Comparison of ENCODE assay signal across 9 mouse cellular contexts in the genomic region with DNA sequence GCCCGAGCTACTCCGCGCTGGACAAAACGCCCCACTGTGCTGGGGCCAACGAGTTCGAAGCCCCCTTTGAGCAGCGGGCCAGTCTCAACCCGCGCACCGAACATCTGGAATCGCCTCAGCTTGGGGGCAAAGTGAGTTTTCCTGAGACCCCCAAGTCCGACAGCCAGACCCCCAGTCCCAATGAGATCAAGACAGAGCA. TPM values are rescaled to one million over a fixed set of nuclear protein-coding genes. Genes with fewer than 3 reads are reported as not detected.
A peak's percentile ranks its signal among the peaks of the same experiment; 100 is the strongest.
DNase-seq lines count a peak whose midpoint lies in the region; ATAC-seq and TF ChIP-seq lines count a peak whose summit lies in the region.
"Had no signal": no experiment of that assay in that cellular context is flagged by ENCODE, and none has a peak within 500 bp of the region (broad histone marks: within the 10 kb centered on the region; RNA-seq: fewer than 3 reads in every experiment).

A gene (plus strand): TSS at position 132 of the 199 bp plus-strand sequence.

- H3K9ac ChIP-seq in heart, embryonic 15.5 days, result no peak within 1 kb of the TSS
- H3K9ac ChIP-seq in intestine, embryonic 16.5 days (ENCODE audit: low read depth, low read length), result no peak within 1 kb of the TSS
- H3K9ac ChIP-seq in stomach, postnatal 0 days (ENCODE audit: low read length), result no peak within 1 kb of the TSS

- H3K9me3 ChIP-seq in heart, embryonic 15.5 days (replicated peaks), result no peaks in the 10 kb centered on the region
- H3K9me3 ChIP-seq in intestine, embryonic 16.5 days (ENCODE audit: control insufficient read depth, low read length), result no peaks in the 10 kb centered on the region
- no peaks in the 10 kb centered on the region for H3K9me3 ChIP-seq in stomach, postnatal 0 days (ENCODE audit: control insufficient read depth, low read length)

- DNase-seq in heart, adult 8-10 months (ENCODE audit: low spot score), result no peak
- DNase-seq in testis, postnatal 14 days (ENCODE audit: low spot score), result no peak
- DNase-seq in stomach, postnatal 0 days (ENCODE audit: low spot score), result no peak
- DNase-seq in cerebellum, postnatal 14 days, result no peak
- DNase-seq: adrenal gland, postnatal 36 days had no signal

- WGBS in heart, embryonic 15.5 days, result 5% methylated on average over 12 of the region's 12 CpGs
- 3% methylated on average over 12 of the region's 12 CpGs for WGBS in intestine, embryonic 16.5 days
- 8% methylated on average over 12 of the region's 12 CpGs for WGBS in stomach, postnatal 0 days

- H3K27me3 ChIP-seq in heart, embryonic 15.5 days, result peaks cover 99% of the 10 kb centered on the region
- H3K27me3 ChIP-seq in testis, adult 2 months (ENCODE audit: control insufficient read depth, insufficient read depth, low read length), result peaks cover 11% of the 10 kb centered on the region
- peaks cover 88% of the 10 kb centered on the region for H3K27me3 ChIP-seq in intestine, embryonic 16.5 days (replicated peaks; ENCODE audit: control insufficient read depth, insufficient read depth, low read length)
- H3K27me3 ChIP-seq in stomach, postnatal 0 days (ENCODE audit: control insufficient read depth, insufficient read depth, low read length), result peaks cover 50% of the 10 kb centered on the region

- ATAC-seq in heart, embryonic 15.5 days (replicated peaks; ENCODE audit: insufficient number of reproducible peaks, insufficient read depth, low FRiP score, low read depth), result no peak
- no peak for ATAC-seq in intestine, embryonic 16.5 days
- ATAC-seq in stomach, postnatal 0 days (ENCODE audit: low FRiP score, low TSS enrichment), result no peak
- no peak for ATAC-seq in cerebellum, adult (ENCODE audit: insufficient number of reproducible peaks, low FRiP score, low TSS enrichment)

- peak within 1 kb of the TSS; percentile 33 for H3K4me2 ChIP-seq in heart, embryonic 15.5 days
- peak within 1 kb of the TSS; percentile 31; the same call in 1 of the 2 replicates for H3K4me2 ChIP-seq in intestine, embryonic 16.5 days (ENCODE audit: low read depth, low read length)
- peak within 1 kb of the TSS; percentile 37 for H3K4me2 ChIP-seq in stomach, postnatal 0 days (replicated peaks; ENCODE audit: low read depth)

- no peak for TF ChIP-seq CTCF in testis, adult 2 months (IDR thresholded peaks at IDR 0.05; ENCODE audit: control insufficient read depth, insufficient read depth, insufficient replicate concordance, low read depth, low read length)
- no peak for TF ChIP-seq CTCF in stomach, postnatal 0 days (IDR thresholded peaks at IDR 0.05; ENCODE audit: low read depth)

- H3K4me3 ChIP-seq in heart, embryonic 15.5 days, result peak within 1 kb of the TSS; percentile 13; the same call in 1 of the 2 replicates
- peak within 1 kb of the TSS; percentile 41 for H3K4me3 ChIP-seq in testis, adult 2 months (ENCODE audit: control insufficient read depth, low read depth, low read length)
- peak within 1 kb of the TSS; percentile 31 for H3K4me3 ChIP-seq in intestine, embryonic 16.5 days (ENCODE audit: low read length)
- peak within 1 kb of the TSS; percentile 21 for H3K4me3 ChIP-seq in stomach, postnatal 0 days (ENCODE audit: low read depth, low read length)

- H3K27ac ChIP-seq in heart, embryonic 15.5 days, result no peak within 1 kb of the TSS
- H3K27ac ChIP-seq in testis, adult 2 months (ENCODE audit: control insufficient read depth, insufficient read depth, low read depth, low read length), result no peak within 1 kb of the TSS
- H3K27ac ChIP-seq in intestine, embryonic 16.5 days (ENCODE audit: low read length), result no peak within 1 kb of the TSS
- no peak within 1 kb of the TSS for H3K27ac ChIP-seq in stomach, postnatal 0 days (replicated peaks)

- TF ChIP-seq POLR2A in testis, adult 2 months (IDR thresholded peaks at IDR 0.05; ENCODE audit: control insufficient read depth, low read depth, low read length), result no peak

- H3K4me1 ChIP-seq in heart, embryonic 15.5 days (replicated peaks), result peaks cover 10% of the 10 kb centered on the region
- peaks cover 9% of the 10 kb centered on the region for H3K4me1 ChIP-seq in testis, adult 2 months (ENCODE audit: control insufficient read depth, insufficient read depth, low read length)
- H3K4me1 ChIP-seq in intestine, embryonic 16.5 days (ENCODE audit: control insufficient read depth, insufficient read depth, low read length), result 0 out of 2 replicates have a peak, but pooled peaks cover 4% of the 10 kb centered on the region
- H3K4me1 ChIP-seq in stomach, postnatal 0 days (replicated peaks; ENCODE audit: control insufficient read depth, insufficient read depth), result no peaks in the 10 kb centered on the region

- no peak for TF ChIP-seq EP300 in stomach, postnatal 0 days (optimal IDR thresholded peaks at IDR 0.05)

- H3K36me3 ChIP-seq in heart, embryonic 15.5 days, result no peaks in the 10 kb centered on the region
- no peaks in the 10 kb centered on the region for H3K36me3 ChIP-seq in testis, adult 2 months (ENCODE audit: control insufficient read depth, insufficient read depth, low read length)
- no peaks in the 10 kb centered on the region for H3K36me3 ChIP-seq in intestine, embryonic 16.5 days (ENCODE audit: control insufficient read depth, insufficient read depth, low read length)
- H3K36me3 ChIP-seq in stomach, postnatal 0 days (ENCODE audit: control insufficient read depth, insufficient read depth, low read length), result no peaks in the 10 kb centered on the region

RNA-seq across cellular contexts. Expression of the gene that starts here (rescaled TPM):
- polyA plus RNA-seq in heart, embryonic 15.5 days (2015; fragmentation: Nextera tagmentation; extraction: Ambion mirVana), result 0.42 and 0.80 TPM in 2 replicates
- under 1 TPM in 1 of 4 experiments, not detected in 3; 0.12 TPM for total RNA-seq in heart, adult 8-10 months (2022)
- polyA plus RNA-seq in testis, adult 2 months (2012; rRNA removed), result 0.53 and 0.66 TPM in 2 replicates
- polyA plus RNA-seq in intestine, embryonic 16.5 days (2015; fragmentation: Nextera tagmentation; extraction: Ambion mirVana), result 6.8 and 7.2 TPM in 2 replicates
- polyA plus RNA-seq in stomach, postnatal 0 days (2015; fragmentation: Nextera tagmentation; extraction: Ambion mirVana), result 18.0 and 18.2 TPM in 2 replicates
